Mouse (Mus musculus) limb, embryonic 13.5 days (tissue): Measurements from ENCODE around the gene Inha. TPM values are rescaled to one million over a fixed set of nuclear protein-coding genes. Genes with fewer than 3 reads are reported as not detected.

Experiments
- ATAC-seq: fragments of 200-750 bp; cut with Nextera tagmentation; 2 replicates; pipeline ENCODE4 v1.8.0; 2017; ENCODE audit warnings: low read depth, moderate number of reproducible peaks, moderate TSS enrichment; ENCODE audit not compliant: low FRiP score
- H3K27ac ChIP-seq: fragments of 300-500 bp; sonication (generic); 2 replicates; pipeline ENCODE4 v1.5.1; 2015; ENCODE audit warnings: inconsistent platforms, mild to moderate bottlenecking, moderate library complexity
- H3K27me3 ChIP-seq: fragments of 300-500 bp; sonication (generic); 2 replicates; pipeline ENCODE4 v1.6.1; 2015; ENCODE audit warnings: mild to moderate bottlenecking, inconsistent platforms
- H3K36me3 ChIP-seq: fragments of 300-500 bp; sonication (generic); 2 replicates; pipeline ENCODE4 v1.6.1; 2015; ENCODE audit warnings: inconsistent platforms, mild to moderate bottlenecking, moderate library complexity
- H3K4me1 ChIP-seq: fragments of 300-500 bp; sonication (generic); 2 replicates; pipeline ENCODE4 v1.6.1; 2015; ENCODE audit warnings: inconsistent platforms
- H3K4me2 ChIP-seq: fragments of 300-500 bp; sonication (generic); replicated peaks from 2 replicates; pipeline ENCODE4 v1.6.1; 2015; ENCODE audit warnings: inconsistent platforms, mild to moderate bottlenecking, moderate library complexity
- H3K4me3 ChIP-seq: fragments of 300-500 bp; sonication (generic); 2 replicates; pipeline ENCODE4 v1.5.1; 2015; ENCODE audit warnings: moderate library complexity, mild to moderate bottlenecking, inconsistent platforms
- H3K9ac ChIP-seq: fragments of 300-500 bp; sonication (generic); 2 replicates; pipeline ENCODE4 v1.6.1; 2015; ENCODE audit warnings: mild to moderate bottlenecking, inconsistent platforms
- H3K9me3 ChIP-seq: fragments of 300-500 bp; sonication (generic); 2 replicates; pipeline ENCODE4 v1.6.1; 2016; ENCODE audit warnings: inconsistent platforms
- WGBS: fragments of 180-500 bp; shearing (Covaris S2); methylation state at CpG from one replicate; pipeline ENCODE4 v1.1.7; 2015; 5-methylcytosine and 5-hydroxymethylcytosine counted together
- polyA plus RNA-seq: library from polyadenylated mRNA; unstranded; fragments of >200 nt; fragmentation: Nextera tagmentation; extraction: Ambion mirVana; gene quantifications from 2 replicates; pipeline ENCODE4 v1.2.1, GENCODE M21; 2015

The Inha gene
- 14.2 and 14.3 TPM in 2 replicates for polyA plus RNA-seq

GRCm38 (mm10) chr1:75507006-75507405 is at the start of gene Inha:
Gene Inha (plus strand): TSS chr1:75507077.
- Histone ChIP-seq H3K9ac (peak within 1 kb of the TSS; percentile 99), H3K27me3 (peaks cover 7% of the 10 kb centered on the region; the same call in 1 of the 2 replicates), H3K4me3 (peak within 1 kb of the TSS; percentile 94), H3K36me3 (peaks cover 22% of the 10 kb centered on the region), H3K4me1 (peaks cover 51% of the 10 kb centered on the region), H3K27ac (peak within 1 kb of the TSS; percentile 99), H3K9me3 (no peaks in the 10 kb centered on the region), H3K4me2 (peak within 1 kb of the TSS; percentile 83)
- ATAC-seq = no peak
- WGBS = 74% methylated on average over 10 of the region's 10 CpGs

DNA sequence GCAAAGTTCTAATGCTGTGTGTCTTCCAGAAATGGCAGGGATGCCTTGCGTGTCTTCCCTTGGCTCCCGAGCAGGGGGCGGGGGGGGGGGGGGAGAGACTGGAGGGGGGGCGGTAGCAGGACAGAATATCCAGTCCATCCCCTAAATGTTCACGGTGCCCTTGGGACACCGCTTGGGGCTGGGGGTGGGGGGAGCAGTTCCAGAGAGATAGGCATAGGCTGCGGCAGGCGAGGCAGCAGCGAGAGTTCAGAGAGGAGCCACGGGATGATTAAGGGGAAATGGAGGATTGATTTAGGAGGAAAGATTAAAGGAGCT is 49.2 kb upstream of the Inha start:
- Histone ChIP-seq H3K4me2 (peak overlapping the region; percentile 61), H3K4me1 (peaks cover 49% of the 10 kb centered on the region), H3K27me3 (peaks cover 81% of the 10 kb centered on the region), H3K27ac (no peak overlapping the region), H3K9me3 (no peaks in the 10 kb centered on the region), H3K36me3 (no peaks in the 10 kb centered on the region), H3K4me3 (peak overlapping the region; percentile 37; the same call in 1 of the 2 replicates), H3K9ac (no peak overlapping the region)
- ATAC-seq = no peak
- WGBS = 2% methylated on average over 9 of the region's 10 CpGs

DNA sequence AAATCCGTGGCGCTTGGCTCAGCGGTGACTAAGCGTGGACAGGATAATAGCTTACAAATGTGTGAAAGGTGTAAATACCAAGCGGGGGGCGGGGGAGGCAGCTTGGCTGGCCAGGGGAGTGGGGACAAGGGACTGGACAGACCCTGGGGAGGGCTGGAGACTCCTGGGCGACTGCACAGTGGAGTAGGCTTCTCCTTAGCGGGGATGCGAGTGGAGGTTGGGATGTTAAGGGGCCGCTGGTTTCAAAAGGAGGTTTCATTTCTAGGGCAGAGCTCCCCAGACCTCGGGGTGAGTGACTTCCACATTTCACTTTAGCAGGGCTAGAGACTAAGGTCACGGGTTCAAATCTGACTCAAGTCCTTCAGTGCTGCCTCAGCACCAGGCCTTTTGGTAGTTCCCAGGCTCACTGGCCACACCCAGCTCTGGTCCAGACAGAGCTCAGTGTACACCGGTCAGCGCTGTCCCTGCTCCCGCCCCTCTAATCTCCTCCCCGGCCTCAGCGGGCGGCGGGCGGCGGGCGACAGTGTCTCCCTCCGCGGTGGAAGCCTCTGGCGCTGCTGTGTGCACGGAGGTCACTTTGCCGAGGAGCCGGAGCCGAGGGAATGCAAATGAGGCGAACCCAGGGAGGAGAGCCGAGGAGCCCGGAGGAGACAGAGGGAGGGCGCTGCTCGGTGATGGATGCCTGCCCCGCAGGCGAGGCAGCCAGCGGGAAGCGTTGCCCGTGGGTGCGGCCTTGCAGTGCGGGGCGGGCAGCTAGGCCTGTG is 48.7 kb upstream of the Inha start:
- ATAC-seq = peak; percentile 18; the same call in 1 of the 2 replicates
- Histone ChIP-seq H3K4me3 (peak overlapping the region; percentile 37), H3K36me3 (no peaks in the 10 kb centered on the region), H3K9me3 (no peaks in the 10 kb centered on the region), H3K4me1 (peaks cover 44% of the 10 kb centered on the region), H3K27ac (no peak overlapping the region), H3K4me2 (peak overlapping the region; percentile 61), H3K27me3 (peaks cover 75% of the 10 kb centered on the region), H3K9ac (peak overlapping the region; percentile 56)
- WGBS = 3% methylated on average over 38 of the region's 42 CpGs

DNA sequence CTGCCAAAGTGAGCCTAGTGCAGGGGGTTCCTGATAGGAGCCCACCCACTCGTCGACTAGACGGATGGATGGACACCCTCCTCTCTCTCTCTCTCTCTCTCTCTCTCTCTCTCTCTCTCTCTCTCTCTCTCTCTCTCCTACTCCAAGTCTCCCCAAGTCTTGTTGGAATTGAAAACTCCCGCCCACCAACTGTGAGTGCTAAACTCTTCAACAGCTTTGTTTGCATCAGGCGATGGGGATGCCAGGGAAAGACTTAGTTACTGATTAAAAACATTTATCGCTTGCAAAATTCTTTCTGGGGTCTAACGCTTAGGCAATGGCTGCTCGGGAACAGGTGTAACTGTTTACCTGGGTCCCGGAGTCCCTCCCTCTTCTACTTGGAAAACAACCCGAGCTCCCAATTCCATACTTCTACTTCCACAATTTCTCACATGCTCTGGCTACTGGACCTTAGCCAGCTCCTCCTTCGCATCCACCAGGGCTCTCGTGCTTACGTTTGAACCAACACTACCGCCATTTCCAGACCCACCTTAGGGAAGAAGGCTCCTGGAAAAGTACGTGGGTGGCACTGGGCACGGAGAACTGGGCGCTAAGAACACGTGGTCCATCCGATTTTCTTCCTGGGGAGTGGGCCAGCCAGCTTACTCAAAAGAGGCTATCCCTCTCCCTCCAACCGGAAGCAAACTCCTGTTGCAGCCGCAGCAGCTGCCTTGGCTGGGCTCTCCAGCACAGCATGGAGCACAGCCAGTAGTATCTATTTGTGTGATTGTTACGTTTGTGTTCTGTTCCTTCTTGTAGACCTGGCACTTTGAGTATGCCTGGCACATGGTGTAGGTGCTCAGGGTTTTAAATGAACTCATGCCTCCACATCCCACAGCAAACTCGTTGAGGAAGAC is 47.8 kb upstream of the Inha start:
- Histone ChIP-seq H3K4me1 (peaks cover 36% of the 10 kb centered on the region), H3K4me3 (peak overlapping the region; percentile 37), H3K4me2 (peak overlapping the region; percentile 61), H3K9ac (peak overlapping the region; percentile 56), H3K27ac (no peak overlapping the region), H3K27me3 (peaks cover 73% of the 10 kb centered on the region), H3K9me3 (no peaks in the 10 kb centered on the region), H3K36me3 (no peaks in the 10 kb centered on the region)
- 12% methylated on average over 20 of the region's 23 CpGs for WGBS
- ATAC-seq = 0 out of 2 replicates have a peak, but pooled peaks have one; percentile 24

- H3K4me3 ChIP-seq = no peak overlapping the region
- H3K9me3 ChIP-seq = no peaks in the 10 kb centered on the region
- peaks cover 73% of the 10 kb centered on the region for H3K27me3 ChIP-seq
- no peak overlapping the region for H3K27ac ChIP-seq
- ATAC-seq = no peak
- H3K4me2 ChIP-seq = no peak overlapping the region
- WGBS = 79% methylated on average over 7 of the region's 7 CpGs
- H3K9ac ChIP-seq = no peak overlapping the region
- peaks cover 36% of the 10 kb centered on the region for H3K4me1 ChIP-seq
- H3K36me3 ChIP-seq = no peaks in the 10 kb centered on the region
These were observed 46.6 kb upstream of the Inha start for GRCm38 (mm10) chr1:75460297-75460696.

DNA sequence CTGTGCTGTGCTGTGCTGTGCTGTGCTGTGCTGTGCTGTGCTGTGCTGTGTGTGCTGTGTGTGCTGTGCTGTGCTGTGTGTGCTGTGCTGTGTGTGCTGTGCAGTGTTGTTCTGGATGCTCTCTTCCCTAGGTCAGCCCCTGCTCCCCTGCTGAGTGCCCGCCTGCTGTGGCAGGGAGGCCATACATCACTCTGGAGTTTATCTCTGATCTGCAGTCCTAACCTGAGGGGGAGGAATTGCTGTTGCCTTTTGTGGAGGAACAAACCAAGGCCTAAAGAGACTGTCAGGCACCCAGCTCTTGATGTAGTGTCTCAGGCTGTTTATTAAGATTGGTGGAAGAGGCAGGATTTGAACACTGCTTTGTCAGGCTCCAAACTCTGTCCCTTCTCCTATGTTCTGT is 44.2 kb upstream of the Inha start:
- no peak for ATAC-seq
- WGBS = 27% methylated on average over 1 of the region's 1 CpGs
- Histone ChIP-seq H3K9me3 (no peaks in the 10 kb centered on the region), H3K9ac (no peak overlapping the region), H3K36me3 (no peaks in the 10 kb centered on the region), H3K27ac (no peak overlapping the region), H3K4me2 (no peak overlapping the region), H3K27me3 (peaks cover 58% of the 10 kb centered on the region), H3K4me1 (peaks cover 23% of the 10 kb centered on the region), H3K4me3 (no peak overlapping the region)

- ATAC-seq = no peak
- Histone ChIP-seq H3K4me1 (peaks cover 12% of the 10 kb centered on the region), H3K4me2 (no peak overlapping the region), H3K9ac (no peak overlapping the region; the same call in 1 of the 2 replicates), H3K9me3 (no peaks in the 10 kb centered on the region), H3K36me3 (no peaks in the 10 kb centered on the region), H3K4me3 (no peak overlapping the region), H3K27ac (no peak overlapping the region), H3K27me3 (peaks cover 58% of the 10 kb centered on the region)
- WGBS = 80% methylated on average over 5 of the region's 5 CpGs
These were observed 43.1 kb upstream of the Inha start for GRCm38 (mm10) chr1:75463652-75464204.

DNA sequence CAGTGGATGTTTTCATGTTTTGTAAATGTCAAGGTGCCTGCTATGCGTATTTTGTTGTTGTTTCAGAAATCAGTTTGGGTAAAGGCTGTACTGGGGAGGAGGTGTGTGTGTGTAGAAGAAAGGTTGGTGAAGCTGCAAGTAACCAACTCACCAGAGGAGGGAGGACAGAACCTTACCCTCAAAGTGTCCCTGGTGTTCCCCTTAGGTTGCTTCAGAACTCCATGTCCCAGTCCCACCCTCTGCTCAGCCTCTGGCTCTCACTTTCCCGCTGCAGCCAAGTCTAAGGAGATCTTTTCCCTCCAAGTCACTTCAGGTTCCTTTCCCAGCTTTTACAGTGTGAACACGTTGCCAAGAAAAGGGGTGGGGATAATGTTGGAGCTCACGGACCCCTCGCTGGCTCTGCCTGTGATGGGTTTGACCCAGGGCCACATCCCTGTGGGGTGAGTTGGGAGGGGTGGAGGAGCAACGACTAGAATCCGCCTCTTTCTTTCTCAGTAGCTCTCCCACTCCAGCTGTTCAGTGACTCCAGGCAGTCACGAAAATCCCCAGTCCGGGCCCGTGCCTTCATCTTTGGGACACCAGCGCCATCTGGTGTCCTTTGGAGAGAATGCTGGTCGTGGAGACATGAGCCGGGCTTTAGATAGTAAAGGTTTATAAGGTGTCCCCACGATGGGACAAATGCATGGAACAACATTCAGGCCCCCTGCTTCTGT is 39.5 kb upstream of the Inha start:
- ATAC-seq = peak; percentile 90
- Histone ChIP-seq H3K4me2 (peak overlapping the region; percentile 42), H3K27ac (no peak overlapping the region; the same call in 1 of the 2 replicates), H3K9ac (peak overlapping the region; percentile 43), H3K9me3 (no peaks in the 10 kb centered on the region), H3K27me3 (peaks cover 48% of the 10 kb centered on the region), H3K36me3 (peaks cover 3% of the 10 kb centered on the region), H3K4me1 (0 out of 2 replicates have a peak, but pooled peaks cover 3% of the 10 kb centered on the region), H3K4me3 (no peak overlapping the region)
- WGBS = 7% methylated on average over 14 of the region's 14 CpGs

DNA sequence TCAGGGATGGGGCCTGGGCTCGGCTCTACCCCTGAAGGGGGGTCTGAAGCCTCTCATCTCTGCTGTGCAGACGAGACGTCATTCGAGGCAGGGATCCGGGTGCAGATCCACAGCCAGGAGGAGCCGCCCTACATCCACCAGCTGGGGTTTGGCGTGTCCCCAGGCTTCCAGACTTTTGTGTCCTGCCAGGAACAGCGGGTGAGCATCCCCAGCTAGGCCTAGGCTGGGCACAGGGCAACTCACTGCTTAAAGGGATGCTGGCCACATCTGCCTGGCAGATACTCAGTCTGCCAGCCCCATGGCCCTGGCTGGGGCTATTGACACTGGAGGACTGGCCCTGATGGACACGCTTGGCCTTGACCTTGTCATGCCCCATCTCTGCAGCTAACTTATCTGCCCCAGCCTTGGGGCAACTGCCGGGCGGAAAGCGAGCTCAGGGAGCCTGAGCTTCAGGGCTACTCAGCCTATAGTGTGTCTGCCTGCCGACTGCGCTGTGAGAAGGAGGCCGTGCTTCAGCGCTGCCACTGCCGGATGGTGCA is 37.5 kb upstream of the Inha start:
- no peak overlapping the region for H3K4me3 ChIP-seq
- H3K27me3 ChIP-seq = peaks cover 40% of the 10 kb centered on the region
- 73% methylated on average over 17 of the region's 17 CpGs for WGBS
- ATAC-seq = no peak
- H3K4me2 ChIP-seq = no peak overlapping the region
- peaks cover 14% of the 10 kb centered on the region for H3K4me1 ChIP-seq
- H3K36me3 ChIP-seq = peaks cover 23% of the 10 kb centered on the region
- no peaks in the 10 kb centered on the region for H3K9me3 ChIP-seq
- no peak overlapping the region for H3K27ac ChIP-seq
- no peak overlapping the region for H3K9ac ChIP-seq

DNA sequence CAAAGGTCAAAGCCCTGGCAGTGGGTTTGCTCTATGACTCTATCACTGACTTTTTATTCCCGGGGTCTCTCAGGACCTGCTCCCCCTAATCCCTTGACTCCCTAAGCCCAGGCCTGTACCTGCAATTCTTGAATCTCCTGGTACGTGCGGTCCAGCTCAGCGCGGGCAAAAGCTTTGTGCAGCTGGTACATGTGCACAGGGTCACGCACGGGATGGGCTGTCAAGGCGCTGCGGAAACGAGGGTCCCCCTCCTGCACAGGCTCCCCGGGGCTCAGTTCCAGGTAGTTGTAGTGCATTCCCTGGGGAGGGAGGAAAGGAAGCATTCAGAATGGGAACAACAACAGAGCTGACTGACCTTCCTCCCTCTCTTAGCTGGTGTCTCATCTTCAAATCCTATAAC is 30.4 kb upstream of the Inha start:
- no peak overlapping the region for H3K27ac ChIP-seq
- peaks cover 47% of the 10 kb centered on the region for H3K36me3 ChIP-seq
- no peak for ATAC-seq
- 93% methylated on average over 11 of the region's 11 CpGs for WGBS
- H3K4me1 ChIP-seq = peaks cover 40% of the 10 kb centered on the region
- H3K4me2 ChIP-seq = no peak overlapping the region
- no peak overlapping the region for H3K4me3 ChIP-seq
- no peaks in the 10 kb centered on the region for H3K9me3 ChIP-seq
- peaks cover 23% of the 10 kb centered on the region for H3K27me3 ChIP-seq
- H3K9ac ChIP-seq = no peak overlapping the region

GRCm38 (mm10) chr1:75477264-75477965 is 29.5 kb upstream of the Inha start:
- 12% methylated on average over 35 of the region's 35 CpGs for WGBS
- Histone ChIP-seq H3K9ac (no peak overlapping the region), H3K4me2 (peak overlapping the region; percentile 79), H3K27ac (no peak overlapping the region), H3K36me3 (peaks cover 43% of the 10 kb centered on the region), H3K9me3 (no peaks in the 10 kb centered on the region), H3K4me3 (peak overlapping the region; percentile 84), H3K27me3 (peaks cover 33% of the 10 kb centered on the region), H3K4me1 (peaks cover 40% of the 10 kb centered on the region)
- ATAC-seq = no peak
